Mouse (Mus musculus) cerebellum, adult 8-10 months (tissue): Measurements from ENCODE around the gene Ms4a4b.
"Not testable (repeated sequence)": the region's sequence is repeated elsewhere in the genome, so short reads cannot be mapped to it uniquely, and the experiment has no call there.

Experiments
- DNase-seq: peaks from one replicate; pipeline ENCODE4 v3.0.0; 2022

The Ms4a4b gene

DNA sequence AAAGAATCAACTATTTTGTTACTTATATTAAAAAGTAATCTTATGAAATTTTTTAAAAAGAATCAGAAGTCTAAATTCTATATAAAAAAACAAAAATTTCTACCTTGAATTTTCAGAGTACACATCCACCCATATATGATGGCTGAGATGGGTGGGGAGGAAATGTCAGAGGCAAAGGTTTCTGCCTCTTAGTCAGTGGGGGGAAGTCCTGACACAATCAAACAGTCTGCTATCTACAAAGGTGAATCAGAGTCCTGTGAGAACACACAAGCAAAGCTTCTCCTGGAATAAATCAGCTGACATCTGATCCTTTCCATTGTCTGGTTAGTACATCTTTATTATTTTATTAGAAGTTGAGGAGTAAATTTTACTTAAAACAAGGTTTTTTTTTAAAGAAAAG lies at the start of gene Ms4a4b:
TSS of gene Ms4a4b (plus strand) at position 216 of the 400 bp plus-strand sequence.
- no peak for DNase-seq

DNA sequence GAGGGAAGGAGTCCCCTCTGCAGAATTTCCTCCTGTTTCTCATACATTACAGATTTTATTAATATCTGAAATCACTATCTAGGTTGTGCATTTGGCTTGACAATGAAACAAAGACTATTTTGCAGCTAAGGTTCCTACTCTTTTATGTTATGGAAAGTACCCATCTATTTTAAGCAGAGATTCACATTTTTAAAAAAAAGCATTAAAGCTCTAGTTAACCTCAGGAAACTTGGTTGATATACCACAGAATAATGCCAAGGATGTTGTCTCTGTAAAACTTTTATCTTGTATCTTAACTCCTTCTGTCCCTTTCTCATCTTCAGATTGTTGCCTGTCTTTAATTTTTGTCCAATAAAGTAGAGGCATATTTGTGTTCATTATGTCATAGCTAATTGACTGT lies 47.6 kb upstream of the Ms4a4b start:
- DNase-seq = no peak

- no peak for DNase-seq
Observed at GRCm38 (mm10) chr19:11404527-11404926, 38.8 kb upstream of the Ms4a4b start, which contains the start of gene Ms4a4c. Ms4a4c (plus strand) TSS chr19:11404770.

DNA sequence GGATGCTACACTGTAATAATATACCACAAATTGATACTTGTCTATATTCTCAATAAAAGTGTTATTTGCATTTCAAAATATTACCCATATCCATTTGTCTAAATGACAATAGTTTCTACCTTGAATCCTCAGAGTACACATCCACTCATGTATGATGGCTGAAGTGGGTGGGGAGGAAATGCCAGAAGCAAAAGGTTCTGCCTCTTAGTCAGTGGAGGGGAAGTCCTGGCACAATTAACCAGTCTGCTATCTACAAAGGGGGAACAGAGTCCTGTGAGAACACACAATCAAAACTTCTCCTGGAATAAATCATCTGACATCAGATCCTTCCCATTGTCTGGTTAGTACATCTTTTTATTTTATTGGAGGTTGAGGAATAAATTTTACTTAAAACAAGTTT lies 35.9 kb upstream of the Ms4a4b start:
- no peak for DNase-seq

DNA sequence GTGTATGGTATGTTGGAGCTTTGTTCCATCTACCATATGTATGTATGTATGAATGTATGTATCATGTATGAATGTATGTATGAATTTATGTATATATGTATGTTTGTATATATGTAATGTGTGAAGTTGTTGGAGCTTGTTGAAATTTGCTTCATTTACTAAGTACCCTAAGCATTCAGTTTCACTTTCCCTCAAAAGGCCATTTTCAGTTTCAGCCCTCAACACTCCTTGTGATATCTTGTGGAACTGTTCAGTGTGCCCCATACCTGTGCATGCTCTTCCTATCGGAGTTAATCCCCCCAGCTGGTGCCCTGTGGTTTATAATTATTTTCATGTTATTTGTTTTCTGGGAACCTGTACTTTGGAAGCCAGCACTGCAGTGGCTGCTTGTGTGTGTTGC lies 34.8 kb upstream of the Ms4a4b start:
- no peak for DNase-seq

DNA sequence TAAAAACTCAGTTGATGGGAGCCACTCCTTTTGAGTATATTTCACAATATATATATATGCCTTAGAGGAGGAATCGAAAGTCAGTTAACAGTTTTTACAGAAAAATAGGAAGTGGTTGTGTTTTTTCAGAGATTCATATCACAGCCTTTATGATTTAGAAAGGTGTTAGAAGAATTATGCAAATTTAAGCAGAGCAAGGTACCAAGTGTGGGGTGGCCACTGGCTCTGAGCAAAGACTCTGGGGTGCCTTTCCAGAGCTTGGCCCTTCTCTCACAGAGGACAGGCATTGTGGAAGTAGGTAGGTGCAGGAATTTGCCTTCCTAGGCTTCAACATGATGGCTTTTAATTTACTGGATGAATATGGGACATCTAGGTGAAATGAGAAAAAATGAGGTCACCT lies 31.7 kb upstream of the Ms4a4b start:
- DNase-seq = no peak

GRCm38 (mm10) chr19:11414084-11414483 lies 29.3 kb upstream of the Ms4a4b start:
- no peak for DNase-seq

GRCm38 (mm10) chr19:11415581-11415980 lies 27.8 kb upstream of the Ms4a4b start:
- no peak for DNase-seq

DNA sequence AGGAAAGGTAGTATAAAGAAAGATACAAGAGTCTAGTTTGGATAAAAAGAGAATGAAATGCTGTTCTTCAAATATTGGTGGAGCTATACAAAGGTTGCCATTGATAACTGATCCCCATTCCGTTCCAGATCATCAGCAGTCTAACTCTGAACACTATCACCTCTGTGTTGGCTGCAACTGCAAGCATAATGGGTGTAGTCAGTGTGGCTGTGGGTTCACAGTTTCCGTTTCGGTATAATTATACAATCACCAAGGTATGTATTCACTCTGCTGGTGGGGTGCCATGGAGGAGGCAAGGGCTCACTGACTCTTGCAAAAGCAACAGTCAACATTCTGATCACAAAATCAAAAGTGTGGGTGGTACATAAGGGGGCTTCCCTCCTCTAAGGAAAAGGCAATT lies 24.5 kb upstream of the Ms4a4b start:
- not testable (repeated sequence) for DNase-seq

DNA sequence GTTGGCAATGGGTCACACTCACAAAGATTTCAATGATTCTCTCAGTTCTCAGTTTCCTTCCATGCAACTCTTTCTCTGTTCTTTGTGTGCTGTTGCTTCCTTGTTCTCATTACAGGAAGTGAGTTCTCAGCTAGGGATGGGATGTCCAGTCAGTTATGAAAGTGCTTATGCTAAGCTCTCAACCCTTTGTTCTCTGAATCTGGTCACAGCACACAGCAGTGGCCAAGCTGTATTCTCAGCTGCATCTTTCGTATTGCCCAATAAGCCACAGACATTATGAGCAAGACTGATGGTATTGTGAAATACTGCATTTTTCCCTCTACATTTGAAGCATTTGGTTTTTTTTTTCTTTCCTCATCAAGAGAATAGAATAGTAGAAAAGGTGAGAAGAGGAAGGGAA lies 12.1 kb upstream of the Ms4a4b start:
- DNase-seq = not testable (repeated sequence)

- no peak for DNase-seq
Observed at GRCm38 (mm10) chr19:11435058-11435834, 8.1 kb upstream of the Ms4a4b start.

DNA sequence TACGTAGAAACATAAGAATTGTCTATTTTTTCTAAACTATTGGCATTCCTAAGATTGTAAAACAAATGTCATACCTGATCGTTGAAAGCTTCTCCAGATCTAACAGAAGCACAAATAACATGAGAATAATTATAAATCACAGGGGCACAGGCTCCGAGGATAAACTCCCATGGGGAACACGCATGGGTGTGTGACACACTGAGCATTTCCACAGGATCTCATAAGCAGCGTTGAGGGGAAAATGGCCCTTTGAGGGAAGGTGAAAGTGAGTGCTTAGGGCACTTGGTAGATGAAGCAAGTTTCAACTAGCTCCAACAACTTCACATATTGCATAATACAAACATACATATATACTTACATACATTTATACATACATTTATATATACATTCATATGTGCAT lies 611 bp downstream of the Ms4a4b start:
- no peak for DNase-seq

- DNase-seq = no peak
Observed at GRCm38 (mm10) chr19:11447238-11447637, 3.9 kb downstream of the Ms4a4b start.

DNA sequence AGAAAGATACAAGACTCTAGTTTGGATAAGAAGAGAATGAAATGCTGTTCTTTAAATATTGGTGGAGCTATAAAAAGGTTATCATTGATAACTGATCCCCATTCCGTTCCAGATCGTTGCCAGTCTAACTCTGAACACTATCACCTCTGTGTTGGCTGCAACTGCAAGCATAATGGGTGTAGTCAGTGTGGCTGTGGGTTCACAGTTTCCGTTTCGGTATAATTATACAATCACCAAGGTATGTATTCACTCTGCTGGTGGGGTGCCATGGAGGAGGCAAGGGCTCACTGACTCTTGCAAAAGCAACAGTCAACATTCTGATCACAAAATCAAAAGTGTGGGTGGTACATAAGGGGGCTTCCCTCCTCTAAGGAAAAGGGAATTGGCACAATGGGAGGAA lies 15.7 kb downstream of the Ms4a4b start:
- DNase-seq = not testable (repeated sequence)

DNA sequence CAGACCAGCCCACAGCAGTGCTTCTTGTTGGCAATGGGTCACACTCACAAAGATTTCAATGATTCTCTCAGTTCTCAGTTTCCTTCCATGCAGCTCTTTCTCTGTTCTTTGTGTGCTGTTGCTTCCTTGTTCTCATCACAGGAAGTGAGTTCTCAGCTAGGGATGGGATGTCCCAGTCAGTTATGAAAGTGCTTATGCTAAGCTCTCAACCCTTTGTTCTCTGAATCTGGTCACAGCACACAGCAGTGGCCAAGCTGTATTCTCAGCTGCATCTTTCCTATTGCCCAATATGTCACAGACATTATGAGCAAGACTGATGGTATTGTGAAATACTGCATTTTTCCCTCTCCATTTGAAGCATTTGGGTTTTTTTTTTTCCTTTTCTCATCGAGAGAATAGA lies 21.4 kb downstream of the Ms4a4b start:
- DNase-seq = not testable (repeated sequence)

- DNase-seq = no peak
Observed at GRCm38 (mm10) chr19:11466471-11466870, 23.1 kb downstream of the Ms4a4b start.

DNA sequence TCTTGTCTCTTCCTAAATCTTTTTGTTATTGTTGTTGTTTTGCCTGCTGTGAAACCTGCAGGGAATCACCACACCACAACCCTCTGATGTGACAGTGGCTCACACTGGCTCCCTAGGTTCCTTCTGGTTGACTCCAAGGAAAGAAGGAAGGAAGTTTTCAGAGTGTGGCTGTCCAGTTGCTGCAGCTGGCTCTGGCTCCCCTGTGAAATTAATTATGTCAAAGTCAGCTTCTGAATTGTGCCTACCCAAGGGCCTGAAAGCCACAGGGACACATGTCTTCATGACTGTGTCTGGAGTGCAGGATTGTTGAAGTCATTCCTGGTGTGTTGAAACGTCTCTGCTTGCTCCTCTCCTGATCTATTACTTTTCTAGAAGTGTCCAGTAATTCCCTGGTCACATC lies 25.0 kb downstream of the Ms4a4b start:
- DNase-seq = not testable (repeated sequence)

DNA sequence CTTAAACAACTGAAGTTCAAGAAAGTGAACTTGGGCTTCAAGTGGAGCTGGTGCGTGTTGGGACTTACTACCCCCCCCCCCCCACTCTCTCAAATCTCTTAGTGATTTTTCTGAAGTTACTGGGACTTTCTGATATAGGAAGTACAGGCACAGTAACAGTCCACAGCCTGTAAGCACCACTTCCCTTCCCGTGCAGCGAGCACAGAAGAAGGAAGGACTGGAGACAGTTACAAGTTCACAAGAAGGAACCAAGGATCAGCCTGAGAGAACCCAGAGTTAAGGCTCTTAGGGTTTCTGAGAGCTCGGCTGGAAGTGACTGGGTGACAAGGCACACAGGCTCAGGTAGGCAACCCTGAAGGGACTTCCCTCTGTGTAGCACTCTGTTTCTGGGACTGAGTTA lies 25.9 kb downstream of the Ms4a4b start, which contains the start of gene Ms4a6c:
TSS of gene Ms4a6c (plus strand) at position 152 of the 400 bp plus-strand sequence.
- not testable (repeated sequence) for DNase-seq

GRCm38 (mm10) chr19:11479714-11480113 lies 36.4 kb downstream of the Ms4a4b start:
- DNase-seq = no peak

DNA sequence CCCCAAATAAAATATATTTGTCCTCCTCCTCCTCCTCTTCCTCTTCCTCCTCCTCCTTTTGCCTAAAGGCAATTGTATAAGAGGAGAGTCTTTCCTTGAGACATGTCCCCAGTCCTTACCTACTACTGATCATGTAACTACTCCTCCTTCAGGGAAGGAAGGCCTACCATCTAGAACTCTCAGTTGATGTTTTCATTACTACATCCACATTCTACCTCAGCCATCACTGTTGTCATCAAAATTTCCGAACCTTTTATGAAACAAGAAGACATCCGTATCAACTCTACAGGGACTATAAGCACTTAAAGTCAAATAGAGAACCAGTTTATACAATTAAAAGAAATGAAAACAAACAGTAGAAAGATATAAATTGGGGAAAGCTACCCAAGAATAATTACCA lies 39.3 kb downstream of the Ms4a4b start:
- DNase-seq = no peak

GRCm38 (mm10) chr19:11483941-11484340 lies 40.6 kb downstream of the Ms4a4b start:
- DNase-seq = no peak

GRCm38 (mm10) chr19:11484388-11484787 lies 41.0 kb downstream of the Ms4a4b start:
- no peak for DNase-seq

GRCm38 (mm10) chr19:11485266-11485665 lies 41.9 kb downstream of the Ms4a4b start:
- DNase-seq = no peak

GRCm38 (mm10) chr19:11485746-11486145 lies 42.4 kb downstream of the Ms4a4b start, which contains the start of gene Gm8369:
Gm8369 (plus strand) TSS chr19:11485938.
- DNase-seq = no peak

DNA sequence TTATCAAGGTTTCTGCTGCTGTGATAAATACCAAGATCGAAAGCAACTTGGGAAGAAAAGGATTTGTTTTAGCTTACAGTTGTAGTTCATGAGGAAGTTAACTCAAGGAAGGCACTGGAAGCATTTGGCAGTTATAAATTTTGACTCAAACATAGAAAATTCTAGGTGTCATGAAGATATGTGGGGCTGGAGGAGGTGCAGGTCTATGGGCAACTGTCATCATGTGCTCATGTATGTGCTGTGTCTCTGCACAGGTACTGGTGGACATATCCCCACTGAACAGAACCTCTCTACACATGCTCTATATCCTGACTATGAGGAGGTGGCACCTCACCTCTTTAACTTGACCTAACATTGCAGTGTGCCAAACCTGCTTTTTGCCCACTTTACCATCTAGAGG lies 43.2 kb downstream of the Ms4a4b start:
- no peak for DNase-seq
